Mouse (Mus musculus): ENCODE results near the gene Cryab. TPM values are rescaled to one million over a fixed set of nuclear protein-coding genes. Genes with fewer than 3 reads are reported as not detected.

Cryab gene
- total and polyA plus RNA-seq, 3 experiments = not detected

DNA sequence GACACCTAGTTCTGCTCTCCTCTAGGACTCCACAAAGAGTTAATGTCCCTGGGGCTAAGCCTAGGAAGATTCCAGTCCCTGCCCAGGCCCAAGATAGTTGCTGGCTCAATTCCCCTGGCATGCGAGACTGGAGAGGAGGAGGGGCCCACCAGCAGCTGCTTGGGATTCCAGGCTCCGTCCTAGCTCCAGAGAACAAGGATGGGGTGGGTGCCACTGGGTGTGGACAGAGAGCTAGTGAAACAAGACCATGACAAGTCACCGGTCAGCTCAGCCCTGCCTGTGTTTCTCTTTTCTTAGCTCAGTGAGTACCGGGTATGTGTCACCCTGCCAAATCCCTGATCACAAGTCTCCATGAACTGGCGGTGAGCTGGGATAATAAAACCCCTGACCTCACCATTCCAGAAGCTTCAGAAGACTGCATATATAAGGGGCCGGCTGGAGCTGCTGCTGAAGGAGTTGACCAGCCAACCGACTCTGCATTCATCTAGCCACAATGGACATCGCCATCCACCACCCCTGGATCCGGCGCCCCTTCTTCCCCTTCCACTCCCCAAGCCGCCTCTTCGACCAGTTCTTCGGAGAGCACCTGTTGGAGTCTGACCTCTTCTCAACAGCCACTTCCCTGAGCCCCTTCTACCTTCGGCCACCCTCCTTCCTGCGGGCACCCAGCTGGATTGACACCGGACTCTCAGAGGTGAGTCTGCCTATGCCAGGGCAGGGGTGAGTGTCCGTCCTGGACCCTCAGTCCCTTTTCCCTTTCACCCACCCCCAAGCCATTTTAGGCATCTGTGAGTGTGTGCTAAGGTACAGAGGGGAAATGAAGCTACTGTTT, 1.9 kb downstream of the Cryab start:
- Histone ChIP-seq H3K27me3 (ENCODE audit: control insufficient read depth in 1 of 2, insufficient read depth in 2 of 2, low read length in 2 of 2) (peaks cover 3 to 7% of the 10 kb centered on the region in 2 experiments), H3K79me2 (ENCODE audit: control insufficient read depth, insufficient read depth, low read length, poor library complexity) (no peaks in the 10 kb centered on the region), H3K4me1 (ENCODE audit: control insufficient read depth in 1 of 2, insufficient read depth in 2 of 2, low read length in 2 of 2) (no peaks in the 10 kb centered on the region), H3K9me3 (replicated peaks; ENCODE audit: insufficient read depth, low read length) (no peaks in the 10 kb centered on the region), H3K36me3 (ENCODE audit: control insufficient read depth in 1 of 2, insufficient read depth in 2 of 2, low read length in 2 of 2) (no peaks in the 10 kb centered on the region), H3K9ac (ENCODE audit: control insufficient read depth, low read depth, low read length, poor library complexity, severe bottlenecking) (no peak overlapping the region), H3K27ac (ENCODE audit: control insufficient read depth, low read depth, low read length) (no peak overlapping the region), H3K4me3 (ENCODE audit: control insufficient read depth in 1 of 2, insufficient read depth in 1 of 2, low read depth in 2 of 2, low read length in 2 of 2) (no peak overlapping the region)
- TF ChIP-seq ETS1 (IDR thresholded peaks at IDR 0.05; ENCODE audit: low read depth, low read length) (no peak), TBP (IDR thresholded peaks at IDR 0.05; ENCODE audit: low read depth, low read length) (no peak), POLR2AphosphoS5 (IDR thresholded peaks at IDR 0.05; ENCODE audit: borderline replicate concordance, low read depth, low read length) (no peak), GATA1 (IDR thresholded peaks at IDR 0.05; ENCODE audit: low read depth, low read length) (no peak), CTCF (IDR thresholded peaks at IDR 0.05 in 2 of 3, conservative IDR thresholded peaks at IDR 0.05 in 1 of 3; ENCODE audit: control insufficient read depth in 1 of 3, insufficient read depth in 1 of 3, low read depth in 2 of 3, low read length in 3 of 3, poor library complexity in 1 of 3, severe bottlenecking in 1 of 3) (no peak), MAX (IDR thresholded peaks at IDR 0.05; ENCODE audit: low read length) (no peak), ELF1 (IDR thresholded peaks at IDR 0.05; ENCODE audit: low read depth, low read length) (no peak), TCF12 (IDR thresholded peaks at IDR 0.05; ENCODE audit: low read depth, low read length) (no peak), SIN3A (IDR thresholded peaks at IDR 0.05; ENCODE audit: low read length) (no peak), CHD2 (IDR thresholded peaks at IDR 0.05; ENCODE audit: low read length) (no peak), ZMIZ1 (IDR thresholded peaks at IDR 0.05; ENCODE audit: low read depth, low read length) (no peak), USF2 (IDR thresholded peaks at IDR 0.05; ENCODE audit: borderline replicate concordance in 1 of 2, insufficient read depth in 1 of 2, low read depth in 1 of 2, low read length in 2 of 2) (no peak)
- DNase-seq (ENCODE audit: low read depth, low spot score) = no peak

DNA sequence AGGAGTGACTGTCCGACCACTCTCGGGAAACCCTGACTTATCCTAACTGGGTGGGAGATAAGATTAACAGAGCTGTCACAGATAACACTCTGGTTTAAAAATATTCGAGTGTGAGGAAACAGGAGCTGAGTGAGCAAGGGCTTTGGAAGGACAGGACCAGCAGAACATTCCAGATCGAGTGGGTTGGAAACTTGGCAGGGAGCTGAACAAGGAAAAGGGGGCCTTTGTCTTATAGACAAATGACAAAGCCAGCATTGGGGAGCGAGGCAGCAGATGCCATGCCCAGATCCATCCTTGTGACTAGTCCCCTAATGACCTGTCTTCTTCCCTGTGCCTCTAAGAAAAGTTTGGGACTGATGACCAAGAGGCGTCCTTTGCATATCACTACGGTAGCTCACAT, 2.8 kb downstream of the Cryab start:
- Histone ChIP-seq H3K9ac (ENCODE audit: control insufficient read depth, low read depth, low read length, poor library complexity, severe bottlenecking) (no peak overlapping the region), H3K9me3 (replicated peaks; ENCODE audit: insufficient read depth, low read length) (no peaks in the 10 kb centered on the region), H3K4me3 (ENCODE audit: control insufficient read depth in 1 of 2, insufficient read depth in 1 of 2, low read depth in 2 of 2, low read length in 2 of 2) (no peak overlapping the region), H3K79me2 (ENCODE audit: control insufficient read depth, insufficient read depth, low read length, poor library complexity) (no peaks in the 10 kb centered on the region), H3K27me3 (ENCODE audit: control insufficient read depth in 1 of 2, insufficient read depth in 2 of 2, low read length in 2 of 2) (peaks cover 3 to 7% of the 10 kb centered on the region in 2 experiments), H3K36me3 (ENCODE audit: control insufficient read depth in 1 of 2, insufficient read depth in 2 of 2, low read length in 2 of 2) (no peaks in the 10 kb centered on the region), H3K4me1 (ENCODE audit: control insufficient read depth in 1 of 2, insufficient read depth in 2 of 2, low read length in 2 of 2) (no peaks in the 10 kb centered on the region), H3K27ac (ENCODE audit: control insufficient read depth, low read depth, low read length) (no peak overlapping the region)
- TF ChIP-seq JUND (IDR thresholded peaks at IDR 0.05; ENCODE audit: low read depth, low read length) = no peak
- TF ChIP-seq SIN3A (IDR thresholded peaks at IDR 0.05; ENCODE audit: low read length) = no peak
- TF ChIP-seq CTCF (IDR thresholded peaks at IDR 0.05 in 2 of 3, conservative IDR thresholded peaks at IDR 0.05 in 1 of 3; ENCODE audit: control insufficient read depth in 1 of 3, insufficient read depth in 1 of 3, low read depth in 2 of 3, low read length in 3 of 3, poor library complexity in 1 of 3, severe bottlenecking in 1 of 3) = no peak
- no peak for TF ChIP-seq RCOR1 (IDR thresholded peaks at IDR 0.05; ENCODE audit: low read depth, low read length)
- TF ChIP-seq ZKSCAN1 (IDR thresholded peaks at IDR 0.05; ENCODE audit: low read depth, low read length) = no peak
- no peak for TF ChIP-seq MEF2A (IDR thresholded peaks at IDR 0.05; ENCODE audit: extremely low read depth, insufficient replicate concordance, low read depth, low read length, poor library complexity, severe bottlenecking)
- TF ChIP-seq NRF1 (IDR thresholded peaks at IDR 0.05; ENCODE audit: insufficient read depth, low read depth, low read length, poor library complexity, severe bottlenecking) = no peak
- no peak for TF ChIP-seq POLR2A (IDR thresholded peaks at IDR 0.05; ENCODE audit: control insufficient read depth in 1 of 2, insufficient read depth in 1 of 2, low read depth in 1 of 2, low read length in 2 of 2, poor library complexity in 1 of 2)
- no peak for TF ChIP-seq GATA1 (IDR thresholded peaks at IDR 0.05; ENCODE audit: low read depth, low read length)
- DNase-seq (ENCODE audit: low read depth, low spot score) = no peak
